Mouse (Mus musculus) embryo, embryonic 11.5 days (tissue): ENCODE data around the gene Frs3.

Experiments used
- DNase-seq: peaks from one replicate; pipeline ENCODE4 v3.0.0-alpha.2; 2012; ENCODE audit warnings: low read depth, low spot score

Gene Frs3

DNA sequence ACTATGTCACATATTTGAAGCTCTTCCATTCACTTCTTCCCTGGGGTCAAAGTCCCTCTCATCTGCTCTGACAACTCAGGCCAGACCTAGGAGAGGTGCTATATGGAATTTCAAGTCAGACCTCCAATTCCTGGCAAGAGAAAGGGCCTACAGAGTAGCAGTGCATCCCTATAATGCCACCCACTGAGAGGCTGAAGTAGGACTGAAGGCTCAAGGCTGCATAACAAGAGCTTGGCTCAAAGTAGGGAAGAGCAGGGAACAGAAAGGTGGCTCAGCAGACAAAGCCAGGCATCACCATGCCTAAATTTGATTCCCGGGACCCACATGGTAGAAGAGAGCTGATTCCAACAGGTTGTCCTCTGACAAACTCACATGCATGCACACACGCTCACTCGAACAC, 2.8 kb downstream of the Frs3 start:
- DNase-seq = no peak

DNA sequence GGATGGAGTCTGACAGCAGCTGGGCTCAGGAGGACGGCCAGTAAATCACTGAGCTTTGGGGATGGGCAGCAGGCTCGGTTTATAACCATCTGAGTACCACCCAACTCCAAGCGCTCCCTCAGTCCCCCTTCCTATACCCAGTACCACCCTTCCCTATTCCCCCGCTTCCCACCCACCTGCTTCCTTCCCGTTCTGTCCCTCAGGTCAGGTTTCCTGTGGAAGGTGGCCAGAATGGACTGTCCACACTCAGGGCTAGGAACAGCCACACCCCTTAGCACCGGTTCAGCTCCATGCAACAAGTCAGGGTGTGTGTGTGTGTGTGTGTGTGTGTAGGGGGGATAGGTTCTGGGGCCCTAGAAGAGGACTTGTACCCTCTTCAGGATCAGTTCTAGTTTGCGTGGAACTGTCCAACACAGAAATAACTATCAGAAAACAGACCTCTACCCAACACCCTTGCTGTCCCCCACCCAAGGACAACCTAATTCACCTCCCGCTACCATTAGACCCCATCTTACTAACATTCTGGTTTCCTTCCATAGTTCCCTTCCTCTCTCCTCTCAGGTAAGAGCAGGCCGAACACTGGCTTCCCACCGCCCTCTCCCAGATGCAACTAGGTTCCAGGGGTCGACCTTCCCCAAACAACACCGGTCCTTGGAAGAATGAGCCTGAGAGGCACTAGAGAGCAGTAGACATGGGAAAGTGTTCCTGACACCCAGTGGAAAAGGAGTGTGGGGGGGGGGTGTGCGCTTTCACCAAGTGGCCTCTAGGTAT, 5.0 kb downstream of the Frs3 start:
- DNase-seq = no peak

DNA sequence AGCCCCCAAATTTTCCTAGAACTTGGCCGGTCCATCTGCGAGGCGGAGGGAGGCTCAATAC, 5.4 kb downstream of the Frs3 start, which contains the start of gene Gm21981:
Gene Gm21981, minus strand, starts transcription at position 14 of the 61 bp plus-strand sequence.
- no peak for DNase-seq

DNA sequence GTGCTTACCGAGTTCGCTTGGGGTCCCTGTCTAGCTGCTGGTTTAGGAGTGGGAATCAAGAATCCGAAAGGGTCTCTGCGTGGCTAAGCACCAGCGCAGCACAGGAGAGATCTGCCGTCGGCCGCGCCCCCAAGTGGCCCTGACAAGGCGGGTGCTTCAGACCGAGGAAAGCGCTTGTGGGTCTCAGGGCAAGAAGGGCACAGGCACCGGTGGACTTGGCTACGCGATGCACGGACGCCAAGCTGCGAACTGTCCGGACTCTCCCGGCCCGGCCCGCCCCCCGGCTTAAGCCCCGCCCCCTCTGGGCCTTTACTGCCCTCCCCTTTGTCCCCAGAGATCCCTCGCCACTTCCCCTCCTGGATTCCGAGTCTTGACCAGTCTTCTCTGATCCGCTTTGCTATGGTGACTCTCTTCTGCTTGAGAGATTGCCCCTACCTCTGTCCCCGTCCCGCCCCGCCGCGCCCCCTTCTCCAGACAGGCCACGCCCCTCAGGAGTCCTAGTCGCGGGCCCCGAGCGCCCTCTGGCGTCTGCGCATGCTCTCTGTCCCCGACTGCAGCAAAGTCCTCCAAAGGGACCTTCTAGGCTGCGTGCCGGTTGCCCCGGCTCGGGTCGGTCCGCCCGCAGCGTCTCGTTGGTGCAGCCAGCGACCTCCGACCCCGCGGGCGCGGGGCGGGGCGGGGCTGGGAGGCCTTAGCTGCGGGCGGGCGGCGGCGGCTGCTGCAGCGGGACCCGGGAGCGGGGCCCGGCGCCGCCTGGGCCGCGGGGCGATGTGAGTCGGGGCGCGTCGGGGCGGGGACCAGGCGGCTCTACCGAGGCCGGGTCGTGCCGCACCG, 5.9 kb downstream of the Frs3 start, which contains the start of gene Prickle4:
Gene Prickle4, minus strand, starts transcription at position 234 of the 834 bp plus-strand sequence.
- DNase-seq = peak; percentile 94

DNA sequence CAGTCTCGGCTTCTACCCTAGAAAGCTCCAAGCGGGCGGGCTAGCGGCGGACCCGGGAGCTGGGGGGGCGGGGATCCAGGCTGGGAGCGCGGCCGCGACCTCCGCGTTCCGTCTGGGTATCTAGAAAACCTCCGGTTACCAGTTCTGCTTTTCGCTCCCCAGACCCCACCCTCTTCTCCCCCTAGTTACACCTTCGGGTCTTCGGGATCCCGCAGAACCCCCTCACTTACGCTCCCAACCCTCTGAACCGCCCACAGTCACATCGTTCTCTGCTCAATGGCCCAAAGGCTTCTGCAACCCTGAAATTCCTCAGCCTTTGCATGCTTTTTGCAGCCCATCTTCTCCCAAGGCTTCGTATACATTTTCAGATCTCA, 6.5 kb downstream of the Frs3 start:
- peak; percentile 11 for DNase-seq

DNA sequence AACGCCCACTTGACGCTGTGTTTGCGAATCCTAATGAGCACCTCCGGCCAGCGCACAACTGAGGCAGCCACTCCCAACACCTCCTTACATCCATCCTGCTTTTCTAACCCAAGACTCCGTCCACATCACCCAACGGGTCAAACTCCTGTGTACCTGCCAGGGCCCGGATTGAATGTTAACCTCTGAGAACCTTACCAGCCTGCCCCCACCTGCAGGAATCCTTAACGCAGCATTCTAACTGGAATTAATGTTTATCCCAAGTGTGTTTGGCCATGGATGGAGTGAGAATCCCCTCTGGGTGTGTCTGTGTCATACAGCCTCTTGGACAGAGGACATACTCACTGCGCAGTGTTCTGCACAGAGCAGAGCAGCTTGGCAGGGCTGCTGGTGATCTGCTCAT, 9.3 kb downstream of the Frs3 start:
- no peak for DNase-seq

DNA sequence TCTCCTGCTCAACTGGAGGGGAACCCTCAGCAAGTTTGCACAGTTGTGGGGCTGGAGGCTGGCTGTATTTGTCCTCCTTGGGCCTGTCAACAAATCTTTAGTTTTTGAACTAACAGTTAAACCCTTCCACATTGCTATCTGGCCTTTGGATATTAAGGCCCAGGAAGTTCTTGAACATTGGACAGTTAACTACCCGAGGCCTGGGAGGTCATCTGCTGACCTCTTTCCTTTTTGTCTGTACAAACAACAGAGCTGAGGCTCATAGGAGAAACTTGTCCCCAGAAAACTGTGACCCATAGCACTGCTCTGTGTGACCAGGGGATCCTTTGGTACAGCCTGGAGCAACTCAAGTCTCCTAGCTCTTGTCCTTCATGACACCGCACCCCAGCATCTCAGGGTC, 10.2 kb downstream of the Frs3 start:
- no peak for DNase-seq

DNA sequence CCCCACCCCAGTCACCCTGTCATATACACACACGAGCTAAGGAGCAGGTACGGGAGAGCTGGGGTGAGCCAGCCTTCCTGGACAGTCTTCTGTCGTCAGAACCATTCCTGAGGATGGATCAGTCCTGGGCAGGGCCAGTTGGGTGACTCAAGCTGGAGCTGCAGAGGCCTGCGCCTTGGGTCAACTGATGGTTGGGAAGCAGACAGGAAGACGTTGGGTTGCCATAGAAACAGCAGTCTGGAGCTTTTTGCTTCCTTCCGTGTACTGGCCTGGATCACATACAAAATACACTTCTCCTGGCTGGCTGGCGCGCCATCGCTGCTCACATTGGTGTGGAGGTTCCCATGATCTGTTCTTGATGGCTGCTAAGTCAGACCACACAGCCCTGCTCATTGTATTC, 13.0 kb downstream of the Frs3 start:
- DNase-seq = no peak

DNA sequence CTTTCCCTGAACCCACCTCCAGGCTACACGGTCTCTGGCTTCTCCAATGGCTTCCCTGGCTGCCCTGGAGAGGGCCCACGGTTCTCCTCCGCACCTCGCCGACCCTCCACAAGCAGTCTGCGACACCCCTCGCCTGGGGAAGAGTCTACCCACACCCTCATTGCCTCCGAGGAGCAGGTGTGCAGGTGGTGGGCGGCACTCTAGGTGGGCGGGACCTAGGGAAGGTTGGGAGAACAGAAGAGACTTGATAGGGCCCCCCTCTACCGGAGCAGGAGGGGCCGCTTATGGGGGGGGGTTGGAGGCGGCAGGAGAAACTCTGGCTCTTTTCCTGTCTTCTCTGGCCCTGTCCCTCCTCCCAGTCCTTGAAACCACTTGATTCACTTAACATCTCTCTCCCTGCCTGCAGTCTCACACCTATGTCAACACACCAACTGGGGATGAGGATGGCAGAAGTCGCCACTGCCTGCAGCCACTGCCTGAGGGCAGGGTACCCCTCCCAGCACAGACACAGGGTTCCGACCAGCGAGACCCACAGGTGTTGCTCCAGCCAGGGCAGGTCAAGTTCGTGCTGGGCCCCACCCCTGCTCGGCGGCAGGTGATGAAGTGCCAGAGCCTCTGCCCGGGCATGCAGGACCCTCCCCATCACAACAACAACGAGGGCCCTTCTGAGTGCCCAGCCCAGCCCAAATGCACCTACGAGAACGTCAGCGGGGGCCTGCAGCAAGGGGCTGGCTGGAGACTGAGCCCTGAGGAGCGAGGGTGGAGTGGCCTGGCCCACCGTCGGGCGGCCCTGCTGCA, 13.9 kb downstream of the Frs3 start:
- DNase-seq = no peak

DNA sequence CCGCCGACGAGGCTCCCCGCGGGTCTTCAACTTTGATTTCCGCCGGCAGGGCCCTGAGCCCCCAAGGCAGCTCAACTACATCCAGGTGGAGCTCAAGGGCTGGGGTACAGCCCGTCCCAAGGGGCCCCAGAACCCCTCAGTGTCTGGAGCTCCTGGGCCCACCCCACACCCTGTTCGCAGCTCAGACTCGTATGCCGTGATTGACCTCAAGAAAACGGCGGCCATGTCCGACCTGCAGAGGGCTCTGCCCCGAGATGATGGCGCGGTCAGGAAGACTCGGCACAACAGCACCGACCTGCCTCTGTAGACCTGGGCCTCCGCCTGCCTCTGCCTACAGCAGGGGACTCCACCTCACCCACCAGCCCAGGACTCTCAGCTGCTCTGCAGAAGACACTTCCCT, 14.7 kb downstream of the Frs3 start:
- DNase-seq = no peak

DNA sequence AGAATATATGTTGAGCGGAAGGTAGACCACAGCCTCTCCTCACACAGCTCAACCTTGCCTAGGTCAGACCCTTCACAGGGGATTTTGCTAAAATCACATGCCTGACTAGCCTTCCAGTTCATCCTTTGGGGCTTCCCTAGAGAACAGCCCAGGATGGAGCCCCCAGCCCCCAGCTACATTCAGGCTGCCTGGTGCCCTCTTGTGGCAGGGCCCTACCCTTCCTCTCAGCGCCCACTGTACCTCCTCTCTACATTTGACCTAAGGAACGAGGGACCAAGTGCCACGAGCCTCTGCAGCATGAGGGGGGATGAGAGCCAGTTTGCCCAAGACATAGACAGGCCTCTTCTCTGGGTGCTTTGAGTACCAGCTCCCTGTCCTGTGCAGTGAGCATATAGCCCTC, 15.9 kb downstream of the Frs3 start:
- no peak for DNase-seq

DNA sequence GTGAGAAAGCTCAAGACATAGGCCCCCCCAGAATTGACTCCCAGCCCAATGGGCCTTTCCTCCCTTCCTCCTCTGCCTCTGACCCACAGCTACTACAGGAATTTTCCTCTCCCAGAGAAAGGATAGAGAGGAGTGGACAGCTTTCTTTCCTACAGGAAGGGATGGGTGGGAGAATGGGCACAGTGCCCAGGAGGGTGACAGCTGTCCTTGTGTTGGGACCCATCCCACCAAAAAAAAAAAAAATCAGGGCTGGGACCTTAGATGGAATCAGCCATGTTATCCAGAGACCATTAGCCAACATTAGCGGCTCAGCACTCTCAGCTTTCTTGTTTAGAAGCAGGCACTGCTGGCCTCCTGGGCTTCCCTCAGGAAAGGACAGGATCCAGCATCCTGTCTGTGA, 17.4 kb downstream of the Frs3 start:
- DNase-seq = no peak

DNA sequence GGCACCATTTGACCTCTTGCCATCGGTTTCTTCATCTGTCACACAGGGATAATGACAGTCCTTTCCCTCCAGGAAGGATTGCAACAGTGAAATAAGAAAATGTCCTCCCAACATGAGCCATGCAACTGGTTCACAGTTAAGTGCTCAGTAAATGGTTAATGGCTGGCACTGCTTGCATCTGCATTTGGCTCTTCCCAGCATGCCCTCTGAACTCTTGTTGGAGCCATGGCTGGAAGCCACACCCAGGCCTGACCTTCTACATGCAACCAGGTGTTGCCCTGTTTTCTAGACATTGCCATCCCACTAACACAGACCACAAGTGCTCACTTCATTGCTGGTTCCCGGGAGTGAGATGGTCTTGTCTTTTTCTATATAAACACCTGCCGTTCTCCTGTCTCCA, 19.1 kb downstream of the Frs3 start:
- DNase-seq = no peak

DNA sequence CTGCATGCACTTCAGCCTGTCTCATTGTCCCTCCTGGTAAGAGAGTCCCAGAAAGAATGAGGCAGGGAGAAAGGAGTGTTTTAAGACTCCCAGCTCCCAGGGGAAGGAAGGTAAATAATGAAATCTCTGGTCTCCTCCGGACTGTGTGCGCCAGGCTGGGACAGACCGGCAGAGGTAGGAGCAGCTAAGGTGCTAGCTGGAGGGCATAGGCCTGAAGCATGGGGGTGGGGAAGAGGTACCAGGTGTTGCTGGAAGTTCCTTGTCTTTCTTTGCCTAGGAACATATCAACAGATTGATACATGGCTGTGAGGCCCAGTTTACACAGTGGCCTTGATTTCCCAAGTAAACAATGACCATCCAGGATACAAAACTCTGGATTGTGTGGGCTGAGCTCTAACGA, 20.1 kb downstream of the Frs3 start:
- DNase-seq = no peak

DNA sequence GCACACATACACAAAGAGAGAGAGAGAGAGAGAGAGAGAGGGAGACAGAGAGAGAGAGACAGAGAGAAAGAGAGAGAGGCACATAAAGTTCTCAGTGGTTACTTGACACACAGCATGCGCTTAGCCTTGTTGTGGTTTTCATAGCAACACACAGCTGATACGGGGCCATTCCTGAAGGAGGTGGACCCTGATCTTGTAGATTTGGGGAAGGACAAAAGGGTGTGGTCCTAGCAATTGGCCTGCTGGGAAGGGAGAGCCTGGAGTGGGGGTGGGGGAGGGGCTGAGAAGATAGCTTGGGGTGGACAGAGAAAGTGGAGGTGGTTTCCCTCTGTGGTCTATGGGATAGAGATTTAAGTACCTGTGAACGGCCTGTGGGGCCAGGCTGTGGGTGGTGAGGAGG, 21.2 kb downstream of the Frs3 start:
- no peak for DNase-seq

DNA sequence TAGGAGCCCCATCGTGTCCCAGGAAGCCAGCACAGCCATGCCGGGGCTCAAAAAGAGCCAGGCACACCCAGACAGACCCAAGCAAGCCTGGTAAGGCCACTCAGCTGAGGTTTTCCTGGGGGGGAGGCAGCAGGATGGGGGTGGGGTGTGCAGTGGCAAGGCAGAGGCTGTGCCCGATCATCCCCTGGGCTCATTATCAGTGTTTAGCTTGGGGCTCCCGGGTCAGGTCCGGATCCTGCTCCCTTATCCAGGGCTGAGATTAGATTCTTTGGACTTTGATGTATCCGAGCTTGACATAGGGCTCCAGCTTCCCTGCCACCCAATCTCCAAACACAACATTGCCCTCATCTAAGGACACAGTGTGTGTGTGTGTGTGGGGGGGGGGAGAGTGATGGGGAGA, 23.1 kb downstream of the Frs3 start:
- DNase-seq = no peak

DNA sequence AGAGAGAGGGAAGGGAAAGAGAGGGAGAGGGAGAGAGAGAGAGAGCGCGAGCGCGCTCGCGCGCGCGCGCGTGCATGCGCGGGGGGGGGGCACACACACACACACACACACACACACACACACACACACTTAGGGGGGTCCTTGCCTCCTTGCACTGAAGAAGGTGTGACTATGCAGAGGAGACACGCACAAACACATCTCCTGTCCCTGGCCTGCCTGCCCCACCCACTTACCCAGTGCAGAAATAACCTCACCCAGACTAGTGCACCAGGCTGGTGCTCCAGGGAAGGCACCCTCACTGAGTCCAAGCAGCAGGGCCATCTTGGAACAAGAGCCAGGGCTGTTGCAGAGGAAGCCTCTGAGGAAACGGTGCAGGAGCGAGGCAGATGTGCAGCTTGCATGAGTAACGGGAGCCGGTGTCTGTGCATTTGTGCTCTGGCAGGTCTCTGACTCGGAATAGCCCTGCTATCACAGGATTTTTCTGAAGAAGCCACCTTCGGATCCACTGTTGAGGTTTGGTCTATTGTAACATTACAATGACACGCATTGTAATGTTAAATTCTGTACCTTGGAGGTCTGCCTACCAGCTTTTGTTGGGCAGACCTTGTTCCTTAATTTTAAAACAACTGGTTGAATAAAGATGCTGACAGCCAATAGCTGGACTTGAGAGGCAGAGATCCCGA, 24.2 kb downstream of the Frs3 start:
- DNase-seq = no peak

DNA sequence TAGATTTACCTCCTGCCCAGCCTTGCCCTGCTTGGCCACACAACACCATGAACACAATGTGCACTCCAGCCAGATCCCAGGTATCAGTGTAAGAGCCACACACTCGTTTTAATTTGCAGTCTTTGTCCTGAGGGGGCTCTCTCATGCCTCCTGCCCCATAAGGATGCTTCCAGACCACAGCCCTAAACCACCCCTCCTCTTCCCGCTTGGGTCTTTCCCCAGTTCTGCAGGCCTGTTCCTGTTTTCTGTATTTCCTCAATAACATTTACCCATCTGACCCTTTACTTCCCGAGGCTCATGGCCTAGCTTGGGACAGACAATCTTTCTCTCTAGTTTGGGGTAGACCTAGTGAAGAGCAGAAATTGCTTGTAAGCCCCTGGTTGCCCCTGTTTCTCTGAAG, 26.2 kb downstream of the Frs3 start:
- DNase-seq = no peak

DNA sequence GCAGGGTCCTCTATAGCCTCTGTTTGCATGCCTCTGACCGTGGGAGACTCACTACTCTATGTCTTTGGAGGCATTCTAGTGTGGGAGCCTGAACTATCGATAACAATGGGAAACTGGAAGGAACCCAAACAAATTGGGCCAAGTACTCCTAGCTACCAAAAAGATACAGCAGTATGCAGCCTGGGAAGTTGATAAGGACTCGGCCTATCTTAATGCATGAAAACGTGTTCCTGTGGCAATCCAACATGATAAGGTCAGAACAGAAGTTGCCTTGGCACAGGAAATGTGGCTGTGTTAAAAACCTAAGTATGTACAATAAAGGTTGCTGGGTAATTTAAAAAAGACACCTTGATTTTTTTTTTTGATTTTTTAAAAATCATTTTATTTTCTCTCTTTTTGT, 32.4 kb downstream of the Frs3 start:
- no peak for DNase-seq

DNA sequence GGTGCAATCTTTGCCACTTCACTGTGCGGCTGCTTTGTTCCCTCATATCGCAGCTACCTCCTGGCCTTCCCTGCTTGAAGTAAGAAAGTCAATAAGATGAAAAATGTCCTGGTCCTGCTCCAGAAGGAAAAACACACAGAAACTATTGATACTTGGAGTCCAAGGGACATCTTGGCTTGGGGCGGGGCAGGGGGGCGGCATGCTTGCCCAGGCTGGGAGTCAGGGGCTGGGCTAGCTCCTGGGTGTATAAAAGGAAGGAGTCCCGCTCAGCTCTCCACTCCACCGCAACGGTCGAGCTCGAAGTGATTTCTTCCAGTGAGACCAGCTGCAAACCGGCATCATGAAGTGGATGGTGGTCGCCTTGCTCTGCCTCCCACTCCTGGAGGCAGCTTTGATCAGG, 37.7 kb downstream of the Frs3 start, which contains the start of gene Pgc:
Gene Pgc, plus strand, starts transcription at position 277 of the 400 bp plus-strand sequence.
- no peak for DNase-seq

DNA sequence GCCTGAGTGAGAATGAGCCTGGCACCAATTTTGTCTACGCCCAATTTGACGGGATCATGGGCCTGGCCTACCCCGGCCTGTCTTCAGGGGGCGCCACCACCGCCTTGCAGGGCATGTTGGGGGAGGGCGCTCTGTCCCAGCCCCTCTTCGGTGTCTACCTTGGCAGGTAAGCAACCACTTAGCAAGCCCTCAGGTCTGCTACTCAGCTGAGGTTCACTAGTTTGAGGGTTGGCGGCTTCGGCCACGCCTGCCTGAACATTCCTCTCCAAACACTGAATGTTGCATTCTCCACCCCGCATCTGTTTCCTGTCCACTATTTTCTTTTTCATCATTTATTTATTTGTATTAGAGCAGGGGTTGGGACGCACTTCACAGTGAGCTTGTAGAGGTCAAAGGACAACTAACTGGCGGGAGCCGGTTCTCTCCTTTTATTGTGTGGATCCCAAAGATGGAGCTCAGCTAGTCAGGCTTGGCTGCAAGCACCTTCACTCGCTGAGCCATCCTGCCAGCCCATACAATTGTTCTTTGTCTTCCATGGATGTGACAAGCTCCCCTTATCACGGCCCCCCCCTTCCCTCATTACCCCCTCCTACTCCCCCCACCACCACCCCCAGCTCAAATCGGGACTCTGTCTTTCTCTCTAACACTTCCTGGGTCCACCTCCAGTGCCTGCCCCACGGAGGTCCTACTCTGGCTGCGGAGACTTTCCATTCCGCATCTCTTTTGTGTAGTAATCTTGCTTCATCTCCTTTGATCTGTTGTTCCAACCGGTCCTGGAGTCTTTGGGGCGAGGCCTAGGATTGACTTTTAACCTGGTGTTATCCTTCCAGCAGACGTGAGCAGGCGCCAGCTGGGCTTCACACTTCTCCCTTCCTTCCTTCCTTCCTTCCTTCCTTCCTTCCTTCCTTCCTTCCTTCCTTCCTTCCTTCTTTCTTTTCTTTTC, 42.1 kb downstream of the Frs3 start:
- DNase-seq = no peak
